Mouse (Mus musculus): ENCODE data around the gene Tor2a. TPM values are rescaled to one million over a fixed set of nuclear protein-coding genes. Genes with fewer than 3 reads are reported as not detected.
A peak's percentile ranks its signal among the peaks of the same experiment; 100 is the strongest.

Gene Tor2a
- polyA plus RNA-seq, 1 experiment from 2014 or later, result 57.2 TPM

DNA sequence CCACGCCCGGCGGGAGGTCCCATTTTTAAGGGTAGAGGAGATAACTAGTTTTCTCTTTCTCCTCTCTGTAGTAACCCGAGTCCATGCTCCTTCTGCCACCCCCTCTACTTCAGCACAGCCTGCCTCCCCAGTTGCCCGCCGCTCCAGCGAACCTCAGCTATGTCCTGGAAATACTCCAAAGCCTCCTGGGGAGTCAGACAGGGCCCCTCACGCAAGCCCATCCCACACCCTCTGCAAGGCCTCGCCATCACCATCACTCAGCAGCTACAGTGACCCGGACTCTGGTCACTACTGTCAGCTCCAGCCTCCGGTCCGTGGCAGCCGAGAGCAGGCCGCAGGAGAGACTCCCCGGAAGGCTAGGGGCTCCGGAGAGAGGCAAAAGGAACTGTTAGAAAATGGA is 8.0 kb upstream of the Tor2a start:
- no peak overlapping the region for H3K4me2 ChIP-seq
- no peak overlapping the region for H3K4me3 ChIP-seq (ENCODE audit: low read depth, low read length)
- no peak for DNase-seq (ENCODE audit: low spot score)
- no peak overlapping the region for H3K9ac ChIP-seq (ENCODE audit: low read depth, low read length)
- H3K36me3 ChIP-seq (ENCODE audit: control insufficient read depth, insufficient read depth, low read length), result peaks cover 2% of the 10 kb centered on the region; the same call in 1 of the 2 replicates
- WGBS, result 90% methylated on average over 16 of the region's 16 CpGs
- H3K27ac ChIP-seq (ENCODE audit: low read depth, low read length), result no peak overlapping the region
- no peaks in the 10 kb centered on the region for H3K27me3 ChIP-seq (replicated peaks; ENCODE audit: control insufficient read depth, insufficient read depth, low read length)
- peaks cover 3% of the 10 kb centered on the region for H3K4me1 ChIP-seq (replicated peaks; ENCODE audit: control insufficient read depth, insufficient read depth, low read length)
- H3K9me3 ChIP-seq (ENCODE audit: control insufficient read depth, low read length), result no peaks in the 10 kb centered on the region
- no peak for ATAC-seq (replicated peaks; ENCODE audit: low FRiP score)

DNA sequence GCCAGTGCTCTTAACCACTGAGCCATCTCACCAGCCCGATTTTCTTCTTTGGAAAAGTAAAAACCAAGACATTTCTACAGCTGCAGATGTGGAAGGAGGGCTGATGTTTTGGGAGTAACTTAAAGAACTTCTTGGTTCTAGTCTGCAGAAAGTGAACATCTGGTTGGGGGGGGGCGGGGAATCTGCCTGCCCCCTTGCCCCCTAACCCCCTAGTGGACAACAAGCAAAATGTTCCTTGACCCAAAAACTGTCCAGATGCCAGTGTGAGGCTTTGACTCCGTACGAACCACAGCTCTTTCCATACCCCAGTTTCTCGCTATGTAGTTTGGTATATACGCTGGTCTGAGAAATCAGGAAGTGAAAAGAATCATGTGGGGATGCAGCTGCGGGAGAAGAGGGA is 6.8 kb upstream of the Tor2a start:
- Histone ChIP-seq H3K4me2 (no peak overlapping the region), H3K9ac (ENCODE audit: low read depth, low read length) (no peak overlapping the region), H3K27ac (ENCODE audit: low read depth, low read length) (no peak overlapping the region), H3K4me3 (ENCODE audit: low read depth, low read length) (no peak overlapping the region), H3K27me3 (replicated peaks; ENCODE audit: control insufficient read depth, insufficient read depth, low read length) (no peaks in the 10 kb centered on the region), H3K9me3 (ENCODE audit: control insufficient read depth, low read length) (no peaks in the 10 kb centered on the region), H3K4me1 (replicated peaks; ENCODE audit: control insufficient read depth, insufficient read depth, low read length) (peaks cover 3% of the 10 kb centered on the region), H3K36me3 (ENCODE audit: control insufficient read depth, insufficient read depth, low read length) (peaks cover 2% of the 10 kb centered on the region; the same call in 1 of the 2 replicates)
- ATAC-seq (replicated peaks; ENCODE audit: low FRiP score), result no peak
- DNase-seq (ENCODE audit: low spot score), result no peak
- 70% methylated on average over 7 of the region's 7 CpGs for WGBS

DNA sequence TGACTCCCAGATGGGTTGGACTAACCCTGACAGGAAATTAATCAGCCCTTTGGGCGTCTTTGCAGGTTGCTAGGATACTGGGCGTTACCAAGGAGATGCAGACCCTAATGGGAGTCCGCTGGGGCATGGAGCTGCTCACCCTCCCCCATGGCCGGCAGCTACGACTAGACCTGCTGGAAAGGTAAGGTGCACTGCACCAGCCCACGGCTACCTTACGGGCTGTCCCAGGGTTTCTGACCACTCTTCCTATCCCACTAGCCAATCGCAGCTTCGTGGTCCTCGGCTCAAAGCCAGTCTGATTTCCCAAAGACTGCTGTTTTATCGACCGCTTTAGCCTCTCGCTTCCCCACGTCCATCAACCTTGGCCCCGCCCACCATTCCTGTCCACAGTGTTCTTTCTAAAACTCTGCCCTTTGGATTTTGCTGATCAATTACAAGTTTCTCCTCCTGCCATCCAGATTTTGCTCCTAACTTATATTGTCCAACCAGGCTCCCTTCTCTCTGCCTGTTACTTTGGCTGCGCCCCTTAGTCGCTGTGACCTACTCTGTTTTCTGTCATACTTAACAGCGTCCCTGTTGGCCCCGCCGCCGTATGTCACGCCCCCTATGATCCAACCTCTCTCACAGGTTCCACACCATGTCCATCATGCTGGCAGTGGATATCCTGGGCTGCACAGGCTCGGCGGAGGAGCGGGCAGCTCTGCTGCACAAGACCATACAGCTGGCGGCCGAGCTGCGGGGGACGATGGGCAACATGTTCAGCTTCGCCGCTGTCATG is 6.0 kb upstream of the Tor2a start:
- no peak overlapping the region for H3K27ac ChIP-seq (ENCODE audit: low read depth, low read length)
- peak; percentile 66 for ATAC-seq (replicated peaks; ENCODE audit: low FRiP score)
- 46% methylated on average over 31 of the region's 31 CpGs for WGBS

DNA sequence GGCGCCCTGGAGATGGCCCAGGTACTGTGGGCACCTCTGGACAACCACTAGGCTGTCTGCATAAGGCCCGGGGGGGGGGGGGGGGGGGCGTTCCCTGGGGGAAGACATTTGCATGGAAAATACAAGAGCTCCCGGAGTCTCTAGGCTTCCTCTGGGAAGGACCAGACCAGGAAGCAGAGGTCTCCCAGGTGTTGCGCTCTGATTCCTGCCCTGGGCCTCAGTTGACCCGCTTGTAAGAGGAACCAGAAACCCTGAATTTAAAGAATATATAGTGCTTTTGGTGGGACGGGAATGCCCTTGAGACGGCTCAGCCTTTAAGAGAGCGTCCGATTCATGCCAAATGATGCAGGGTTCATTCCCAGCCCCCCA is 5.4 kb upstream of the Tor2a start:
- Histone ChIP-seq H3K9me3 (ENCODE audit: control insufficient read depth, low read length) (no peaks in the 10 kb centered on the region), H3K27ac (ENCODE audit: low read depth, low read length) (no peak overlapping the region), H3K36me3 (ENCODE audit: control insufficient read depth, insufficient read depth, low read length) (no peaks in the 10 kb centered on the region; the same call in 1 of the 2 replicates), H3K4me2 (peak overlapping the region; percentile 36), H3K9ac (ENCODE audit: low read depth, low read length) (no peak overlapping the region), H3K4me3 (ENCODE audit: low read depth, low read length) (peak overlapping the region; percentile 29; the same call in 1 of the 2 replicates), H3K27me3 (replicated peaks; ENCODE audit: control insufficient read depth, insufficient read depth, low read length) (no peaks in the 10 kb centered on the region), H3K4me1 (replicated peaks; ENCODE audit: control insufficient read depth, insufficient read depth, low read length) (peaks cover 3% of the 10 kb centered on the region)
- 45% methylated on average over 10 of the region's 10 CpGs for WGBS
- ATAC-seq (replicated peaks; ENCODE audit: low FRiP score) (no peak), DNase-seq (ENCODE audit: low spot score) (no peak)

More for the DNA sequence above, 6.0 kb upstream of the Tor2a start:
- Histone ChIP-seq H3K36me3 (ENCODE audit: control insufficient read depth, insufficient read depth, low read length) (peaks cover under 1% of the 10 kb centered on the region; the same call in 1 of the 2 replicates), H3K9ac (ENCODE audit: low read depth, low read length) (no peak overlapping the region), H3K27me3 (replicated peaks; ENCODE audit: control insufficient read depth, insufficient read depth, low read length) (no peaks in the 10 kb centered on the region), H3K4me3 (ENCODE audit: low read depth, low read length) (peak overlapping the region; percentile 29), H3K4me2 (peak overlapping the region; percentile 36), H3K9me3 (ENCODE audit: control insufficient read depth, low read length) (no peaks in the 10 kb centered on the region), H3K4me1 (replicated peaks; ENCODE audit: control insufficient read depth, insufficient read depth, low read length) (peaks cover 3% of the 10 kb centered on the region)
- DNase-seq (ENCODE audit: low spot score), result peak; percentile 55

DNA sequence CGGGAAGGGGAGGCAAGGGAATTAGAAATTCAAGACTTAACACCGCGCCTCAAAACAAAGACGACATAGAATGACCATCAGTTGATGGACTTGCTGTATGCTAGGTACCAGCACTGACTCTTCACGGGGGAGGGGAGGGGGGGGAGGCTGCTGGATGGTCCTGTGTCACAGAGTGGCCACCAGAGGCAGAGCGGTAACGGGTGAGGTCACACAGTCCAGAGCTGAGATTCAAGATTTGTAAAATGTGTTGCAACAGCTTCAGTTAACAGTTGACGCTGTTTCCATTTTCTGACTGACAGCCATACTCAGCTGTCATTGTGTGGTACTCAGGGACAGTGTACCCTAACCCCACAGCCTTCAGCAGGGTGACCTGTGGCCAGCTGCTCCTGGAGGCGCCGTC is 4.9 kb upstream of the Tor2a start:
- H3K4me3 ChIP-seq (ENCODE audit: low read depth, low read length), result no peak overlapping the region
- no peak overlapping the region for H3K9ac ChIP-seq (ENCODE audit: low read depth, low read length)
- no peak overlapping the region for H3K27ac ChIP-seq (ENCODE audit: low read depth, low read length)
- no peak for DNase-seq (ENCODE audit: low spot score)
- no peaks in the 10 kb centered on the region for H3K9me3 ChIP-seq (ENCODE audit: control insufficient read depth, low read length)
- WGBS, result 73% methylated on average over 10 of the region's 10 CpGs
- peaks cover 3% of the 10 kb centered on the region for H3K4me1 ChIP-seq (replicated peaks; ENCODE audit: control insufficient read depth, insufficient read depth, low read length)
- peak overlapping the region; percentile 36; the same call in 1 of the 2 replicates for H3K4me2 ChIP-seq
- ATAC-seq (replicated peaks; ENCODE audit: low FRiP score), result no peak
- H3K27me3 ChIP-seq (replicated peaks; ENCODE audit: control insufficient read depth, insufficient read depth, low read length), result no peaks in the 10 kb centered on the region
- H3K36me3 ChIP-seq (ENCODE audit: control insufficient read depth, insufficient read depth, low read length), result no peaks in the 10 kb centered on the region; the same call in 1 of the 2 replicates

DNA sequence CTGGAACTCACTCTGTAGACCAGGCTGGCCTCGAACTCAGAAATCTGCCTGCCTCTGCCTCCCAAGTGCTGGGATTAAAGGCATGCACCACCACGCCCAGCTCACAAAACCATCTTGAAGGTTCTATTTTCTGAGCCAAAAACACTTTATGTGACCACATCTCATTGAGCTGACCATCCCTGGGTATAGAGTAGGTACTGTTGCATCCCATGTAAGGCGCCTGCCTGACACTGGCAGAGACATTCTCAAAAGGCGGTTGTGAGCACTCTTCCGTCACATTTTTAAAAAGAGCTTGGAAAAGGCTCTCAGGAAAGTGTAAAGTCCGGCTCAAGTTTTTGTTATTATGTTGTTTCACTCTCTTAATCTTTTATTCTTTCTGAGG is 369 bp upstream of the Tor2a start:
- no peak for DNase-seq (ENCODE audit: low spot score)
- Histone ChIP-seq H3K36me3 (ENCODE audit: control insufficient read depth, insufficient read depth, low read length) (peaks cover 8% of the 10 kb centered on the region), H3K9me3 (ENCODE audit: control insufficient read depth, low read length) (no peaks in the 10 kb centered on the region), H3K4me2 (peak overlapping the region; percentile 76), H3K27ac (ENCODE audit: low read depth, low read length) (no peak overlapping the region), H3K27me3 (replicated peaks; ENCODE audit: control insufficient read depth, insufficient read depth, low read length) (no peaks in the 10 kb centered on the region), H3K9ac (ENCODE audit: low read depth, low read length) (no peak overlapping the region), H3K4me1 (replicated peaks; ENCODE audit: control insufficient read depth, insufficient read depth, low read length) (no peaks in the 10 kb centered on the region; the same call in 1 of the 2 replicates), H3K4me3 (ENCODE audit: low read depth, low read length) (peak overlapping the region; percentile 81; the same call in 1 of the 2 replicates)
- 39% methylated on average over 6 of the region's 6 CpGs for WGBS
- no peak for ATAC-seq (replicated peaks; ENCODE audit: low FRiP score)

DNA sequence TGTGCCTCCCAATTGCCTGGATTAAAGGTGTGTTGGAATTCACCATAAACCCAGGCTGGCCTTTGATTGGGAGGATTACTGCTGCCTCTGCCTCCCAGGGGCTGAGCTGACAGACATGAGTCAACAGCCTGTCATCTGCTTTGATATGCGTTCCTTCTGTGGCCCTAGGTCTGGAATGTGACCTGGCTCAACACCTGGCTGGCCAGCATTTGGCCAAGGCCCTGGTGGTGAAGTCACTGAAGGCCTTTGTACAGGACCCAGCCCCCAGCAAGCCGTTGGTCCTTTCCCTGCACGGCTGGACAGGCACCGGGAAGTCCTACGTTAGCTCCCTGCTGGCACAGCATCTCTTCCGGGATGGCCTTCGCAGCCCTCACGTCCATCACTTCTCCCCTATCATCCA is 1.5 kb downstream of the Tor2a start:
- ATAC-seq (replicated peaks; ENCODE audit: low FRiP score) (no peak), DNase-seq (ENCODE audit: low spot score) (no peak)
- Histone ChIP-seq H3K4me1 (replicated peaks; ENCODE audit: control insufficient read depth, insufficient read depth, low read length) (no peaks in the 10 kb centered on the region), H3K9ac (ENCODE audit: low read depth, low read length) (no peak overlapping the region), H3K27me3 (replicated peaks; ENCODE audit: control insufficient read depth, insufficient read depth, low read length) (no peaks in the 10 kb centered on the region), H3K9me3 (ENCODE audit: control insufficient read depth, low read length) (no peaks in the 10 kb centered on the region), H3K4me3 (ENCODE audit: low read depth, low read length) (no peak overlapping the region), H3K27ac (ENCODE audit: low read depth, low read length) (no peak overlapping the region), H3K36me3 (ENCODE audit: control insufficient read depth, insufficient read depth, low read length) (peaks cover 12% of the 10 kb centered on the region), H3K4me2 (no peak overlapping the region)
- 77% methylated on average over 8 of the region's 8 CpGs for WGBS

DNA sequence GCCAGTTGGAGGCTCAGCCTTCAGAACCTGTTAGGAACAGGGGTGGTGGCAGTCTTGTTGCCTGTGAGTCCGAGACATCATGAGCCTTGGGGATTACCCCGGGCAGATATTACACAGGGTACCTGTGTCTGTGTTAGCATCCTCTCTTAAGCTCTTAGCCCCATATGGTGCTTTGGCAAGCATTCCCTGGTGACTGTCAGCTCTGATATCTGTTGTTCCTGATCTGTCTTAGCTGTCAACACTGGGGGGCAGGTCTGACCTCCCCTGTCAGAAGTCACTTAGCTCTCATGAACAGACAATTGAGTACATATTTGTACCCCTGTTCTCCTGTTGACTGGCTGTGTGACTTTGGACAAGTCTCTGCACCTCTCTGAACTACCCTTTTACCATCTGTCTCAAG is 2.0 kb downstream of the Tor2a start:
- Histone ChIP-seq H3K4me1 (replicated peaks; ENCODE audit: control insufficient read depth, insufficient read depth, low read length) (no peaks in the 10 kb centered on the region), H3K9me3 (ENCODE audit: control insufficient read depth, low read length) (no peaks in the 10 kb centered on the region), H3K4me2 (no peak overlapping the region), H3K9ac (ENCODE audit: low read depth, low read length) (no peak overlapping the region), H3K4me3 (ENCODE audit: low read depth, low read length) (no peak overlapping the region), H3K27ac (ENCODE audit: low read depth, low read length) (no peak overlapping the region), H3K27me3 (replicated peaks; ENCODE audit: control insufficient read depth, insufficient read depth, low read length) (no peaks in the 10 kb centered on the region), H3K36me3 (ENCODE audit: control insufficient read depth, insufficient read depth, low read length) (peaks cover 12% of the 10 kb centered on the region)
- 85% methylated on average over 2 of the region's 2 CpGs for WGBS
- ATAC-seq (replicated peaks; ENCODE audit: low FRiP score), result no peak
- DNase-seq (ENCODE audit: low spot score), result no peak

DNA sequence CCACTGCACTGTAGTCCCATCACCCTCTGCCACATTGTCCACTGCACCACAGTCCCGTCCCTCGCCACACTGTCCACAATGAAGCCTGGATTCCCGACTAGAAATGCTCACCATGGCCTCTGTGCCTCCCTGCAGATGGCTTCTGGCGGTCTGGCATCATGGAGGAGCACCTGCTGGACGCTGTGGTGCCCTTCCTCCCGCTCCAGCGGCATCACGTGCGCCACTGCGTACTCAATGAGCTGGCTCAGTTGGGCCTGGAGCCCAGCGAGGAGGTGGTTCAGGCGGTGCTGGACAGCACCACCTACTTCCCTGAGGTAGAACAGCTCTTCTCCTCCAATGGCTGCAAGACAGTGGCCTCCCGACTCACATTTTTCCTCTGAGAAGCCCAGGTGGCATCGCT is 4.3 kb downstream of the Tor2a start:
- 86% methylated on average over 14 of the region's 14 CpGs for WGBS
- Histone ChIP-seq H3K36me3 (ENCODE audit: control insufficient read depth, insufficient read depth, low read length) (peaks cover 12% of the 10 kb centered on the region), H3K9me3 (ENCODE audit: control insufficient read depth, low read length) (no peaks in the 10 kb centered on the region), H3K27me3 (replicated peaks; ENCODE audit: control insufficient read depth, insufficient read depth, low read length) (no peaks in the 10 kb centered on the region), H3K4me1 (replicated peaks; ENCODE audit: control insufficient read depth, insufficient read depth, low read length) (no peaks in the 10 kb centered on the region), H3K9ac (ENCODE audit: low read depth, low read length) (no peak overlapping the region), H3K4me2 (no peak overlapping the region), H3K27ac (ENCODE audit: low read depth, low read length) (no peak overlapping the region), H3K4me3 (ENCODE audit: low read depth, low read length) (no peak overlapping the region)
- DNase-seq (ENCODE audit: low spot score), result no peak
- ATAC-seq (replicated peaks; ENCODE audit: low FRiP score), result no peak

Data from liver, embryonic 11.5 days (tissue).